Mouse (Mus musculus): Measurements from ENCODE around the gene Golim4. TPM values are rescaled to one million over a fixed set of nuclear protein-coding genes. Genes with fewer than 3 reads are reported as not detected.

Gene Golim4
- total and polyA plus RNA-seq, 3 experiments = 12.9 to 30.2 TPM; not detected in 1

DNA sequence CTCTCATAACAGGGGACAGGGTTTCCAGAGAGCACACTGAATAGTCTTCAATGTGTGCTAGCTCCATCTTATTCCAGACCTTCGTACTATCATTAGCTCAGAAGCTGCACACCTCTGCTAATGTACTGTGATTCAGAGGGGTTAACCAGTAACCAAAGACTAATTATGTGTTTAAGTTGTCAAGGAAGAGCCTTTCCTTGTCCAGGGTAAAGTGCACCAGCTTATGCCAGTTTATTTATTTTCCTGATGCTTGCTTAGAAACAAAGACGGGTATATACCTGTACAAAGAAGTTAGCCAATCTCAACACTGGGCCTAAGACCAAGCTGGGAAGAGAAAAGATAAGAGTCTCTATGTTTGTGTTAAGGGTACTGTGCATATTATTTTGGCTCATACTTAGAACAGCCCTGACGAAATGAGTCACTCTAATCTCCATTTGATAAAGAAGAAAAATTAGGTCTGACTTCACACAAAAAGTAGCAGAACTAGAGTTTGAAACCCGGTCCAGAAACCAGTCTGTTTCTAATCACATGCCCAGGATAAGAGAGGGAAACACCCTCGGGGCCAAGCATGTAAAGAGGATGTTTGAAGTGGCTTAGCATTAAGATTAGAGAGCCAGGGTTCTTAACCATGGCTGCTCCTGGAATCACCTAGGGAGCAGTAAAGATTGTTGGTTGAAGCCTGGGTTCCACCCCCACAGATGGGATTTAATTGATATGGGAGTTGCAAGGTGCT is 4.3 kb downstream of the Golim4 start:
- no peaks in the 10 kb centered on the region for H3K27me3 ChIP-seq (ENCODE audit: control insufficient read depth in 1 of 2, insufficient read depth in 2 of 2, low read length in 2 of 2)
- peak overlapping the region; percentile 21 for H3K27ac ChIP-seq (ENCODE audit: control insufficient read depth, low read depth, low read length)
- peaks cover 0 to 65% of the 10 kb centered on the region in 2 experiments; a peak in 2 of 4 replicates for H3K36me3 ChIP-seq (ENCODE audit: control insufficient read depth in 1 of 2, insufficient read depth in 2 of 2, low read length in 2 of 2)
- H3K9me3 ChIP-seq (replicated peaks; ENCODE audit: insufficient read depth, low read length) = no peaks in the 10 kb centered on the region
- peak; percentile 54 for DNase-seq (ENCODE audit: low read depth, low spot score)
- peak; percentile 59; the same call in 1 of the 2 replicates for TF ChIP-seq USF1 (IDR thresholded peaks at IDR 0.05; ENCODE audit: low read depth, low read length)
- no peak for TF ChIP-seq POLR2AphosphoS5 (IDR thresholded peaks at IDR 0.05; ENCODE audit: borderline replicate concordance, low read depth, low read length)
- TF ChIP-seq USF2 (IDR thresholded peaks at IDR 0.05; ENCODE audit: borderline replicate concordance in 1 of 2, insufficient read depth in 1 of 2, low read depth in 1 of 2, low read length in 2 of 2) = 0 out of 4 replicates have a peak, but pooled peaks of 1 of the 2 experiments have one; percentile 12
- TF ChIP-seq BHLHE40 (IDR thresholded peaks at IDR 0.05; ENCODE audit: borderline replicate concordance, low read depth, low read length) = 0 out of 2 replicates have a peak, but pooled peaks have one; percentile 15
- TF ChIP-seq UBTF (IDR thresholded peaks at IDR 0.05; ENCODE audit: borderline replicate concordance, insufficient read depth, low read depth, low read length) = no peak
- no peak for TF ChIP-seq SIN3A (IDR thresholded peaks at IDR 0.05; ENCODE audit: low read length)
- TF ChIP-seq EP300 (IDR thresholded peaks at IDR 0.05; ENCODE audit: low read depth in 1 of 2, low read length in 2 of 2) = peak; percentile 34 to 62; a peak in 3 of 4 replicates
- 0 out of 2 replicates have a peak, but pooled peaks have one; percentile 27 for TF ChIP-seq JUND (IDR thresholded peaks at IDR 0.05; ENCODE audit: low read depth, low read length)
- TF ChIP-seq ETS1 (IDR thresholded peaks at IDR 0.05; ENCODE audit: low read depth, low read length) = peak; percentile 74
- peak; percentile 74; the same call in 1 of the 2 replicates for TF ChIP-seq MAX (IDR thresholded peaks at IDR 0.05; ENCODE audit: low read length)
- TF ChIP-seq RAD21 (IDR thresholded peaks at IDR 0.05; ENCODE audit: low read depth, low read length) = no peak
- TF ChIP-seq MXI1 (IDR thresholded peaks at IDR 0.05; ENCODE audit: low read depth, low read length) = 0 out of 2 replicates have a peak, but pooled peaks have one; percentile 17
- no peak for TF ChIP-seq HCFC1 (IDR thresholded peaks at IDR 0.05; ENCODE audit: low read depth, low read length)
- peak; percentile 56 for TF ChIP-seq GATA1 (IDR thresholded peaks at IDR 0.05; ENCODE audit: low read depth, low read length)
- no peak for TF ChIP-seq MYB (IDR thresholded peaks at IDR 0.05; ENCODE audit: low read depth, low read length)
- TF ChIP-seq SMC3 (IDR thresholded peaks at IDR 0.05; ENCODE audit: low read depth, low read length) = no peak
- 0 out of 2 replicates have a peak, but pooled peaks have one; percentile 18 for TF ChIP-seq MYC (IDR thresholded peaks at IDR 0.05; ENCODE audit: low read depth, low read length)
- H3K9ac ChIP-seq (ENCODE audit: control insufficient read depth, low read depth, low read length, poor library complexity, severe bottlenecking) = no peak overlapping the region
- no peak overlapping the region for H3K4me3 ChIP-seq (ENCODE audit: control insufficient read depth in 1 of 2, insufficient read depth in 1 of 2, low read depth in 2 of 2, low read length in 2 of 2)
- peaks cover 32 to 46% of the 10 kb centered on the region in 2 experiments for H3K4me1 ChIP-seq (ENCODE audit: control insufficient read depth in 1 of 2, insufficient read depth in 2 of 2, low read length in 2 of 2)
- peaks cover 48% of the 10 kb centered on the region for H3K79me2 ChIP-seq (ENCODE audit: control insufficient read depth, insufficient read depth, low read length, poor library complexity)

DNA sequence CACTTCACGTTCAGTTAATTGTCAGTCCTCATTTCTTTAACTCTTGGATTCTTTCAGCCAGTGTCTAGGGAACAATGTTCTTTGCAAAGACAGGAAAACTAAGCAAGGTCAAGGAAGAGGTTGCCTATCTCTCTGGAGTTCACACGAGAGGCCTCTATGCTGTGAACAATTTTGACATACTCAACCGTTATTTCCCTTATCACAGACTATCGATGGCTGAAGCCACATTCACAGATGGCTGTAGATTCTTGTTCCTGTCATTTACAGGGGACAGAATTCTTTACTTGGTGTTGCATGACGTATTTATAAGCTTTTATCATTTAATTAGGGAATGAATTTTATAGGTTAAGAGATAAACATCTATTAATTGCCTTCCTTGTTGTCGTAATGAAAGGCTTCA is 5.9 kb downstream of the Golim4 start:
- H3K9ac ChIP-seq (ENCODE audit: control insufficient read depth, low read depth, low read length, poor library complexity, severe bottlenecking) = no peak overlapping the region
- no peaks in the 10 kb centered on the region for H3K27me3 ChIP-seq (ENCODE audit: control insufficient read depth in 1 of 2, insufficient read depth in 2 of 2, low read length in 2 of 2)
- peaks cover 43% of the 10 kb centered on the region for H3K79me2 ChIP-seq (ENCODE audit: control insufficient read depth, insufficient read depth, low read length, poor library complexity)
- peaks cover 0 to 62% of the 10 kb centered on the region in 2 experiments; a peak in 3 of 4 replicates for H3K36me3 ChIP-seq (ENCODE audit: control insufficient read depth in 1 of 2, insufficient read depth in 2 of 2, low read length in 2 of 2)
- H3K27ac ChIP-seq (ENCODE audit: control insufficient read depth, low read depth, low read length) = peak overlapping the region; percentile 16; the same call in 1 of the 2 replicates
- 0 out of 4 replicates have a peak overlapping the region, but pooled peaks of 1 of the 2 experiments have one; percentile 8 for H3K4me3 ChIP-seq (ENCODE audit: control insufficient read depth in 1 of 2, insufficient read depth in 1 of 2, low read depth in 2 of 2, low read length in 2 of 2)
- H3K4me1 ChIP-seq (ENCODE audit: control insufficient read depth in 1 of 2, insufficient read depth in 2 of 2, low read length in 2 of 2) = peaks cover 32 to 46% of the 10 kb centered on the region in 2 experiments
- no peaks in the 10 kb centered on the region for H3K9me3 ChIP-seq (replicated peaks; ENCODE audit: insufficient read depth, low read length)
- DNase-seq (ENCODE audit: low read depth, low spot score) = peak; percentile 28
- TF ChIP-seq CHD1 (IDR thresholded peaks at IDR 0.05; ENCODE audit: low read depth, low read length) (no peak), MXI1 (IDR thresholded peaks at IDR 0.05; ENCODE audit: low read depth, low read length) (no peak), ZNF384 (IDR thresholded peaks at IDR 0.05; ENCODE audit: low read depth, low read length) (no peak), UBTF (IDR thresholded peaks at IDR 0.05; ENCODE audit: borderline replicate concordance, insufficient read depth, low read depth, low read length) (no peak), TCF12 (IDR thresholded peaks at IDR 0.05; ENCODE audit: low read depth, low read length) (peak; percentile 61), USF2 (IDR thresholded peaks at IDR 0.05; ENCODE audit: borderline replicate concordance in 1 of 2, insufficient read depth in 1 of 2, low read depth in 1 of 2, low read length in 2 of 2) (no peak), ZMIZ1 (IDR thresholded peaks at IDR 0.05; ENCODE audit: low read depth, low read length) (no peak), POLR2AphosphoS5 (IDR thresholded peaks at IDR 0.05; ENCODE audit: borderline replicate concordance, low read depth, low read length) (no peak), MAX (IDR thresholded peaks at IDR 0.05; ENCODE audit: low read length) (no peak), ZC3H11A (IDR thresholded peaks at IDR 0.05; ENCODE audit: low read depth, low read length) (no peak), TAL1 (IDR thresholded peaks at IDR 0.05; ENCODE audit: low read length) (no peak), CTCF (IDR thresholded peaks at IDR 0.05 in 2 of 3, conservative IDR thresholded peaks at IDR 0.05 in 1 of 3; ENCODE audit: control insufficient read depth in 1 of 3, insufficient read depth in 1 of 3, low read depth in 2 of 3, low read length in 3 of 3, poor library complexity in 1 of 3, severe bottlenecking in 1 of 3) (no peak), MAZ (IDR thresholded peaks at IDR 0.05; ENCODE audit: low read depth, low read length) (no peak), GABPA (IDR thresholded peaks at IDR 0.05; ENCODE audit: low read depth, low read length) (no peak), E2F4 (IDR thresholded peaks at IDR 0.05; ENCODE audit: borderline replicate concordance, low read depth, low read length) (no peak), NRF1 (IDR thresholded peaks at IDR 0.05; ENCODE audit: insufficient read depth, low read depth, low read length, poor library complexity, severe bottlenecking) (no peak)
